Mouse (Mus musculus): ENCODE measurements around the gene Cldn13. TPM values are rescaled to one million over a fixed set of nuclear protein-coding genes. Genes with fewer than 3 reads are reported as not detected.

Gene Cldn13
- polyA plus RNA-seq, 1 experiment from 2014 or later: not detected

GRCm38 (mm10) chr5:134913753-134914152 is 1.6 kb downstream of the Cldn13 start:
- Histone ChIP-seq H3K4me3 (replicated peaks) (no peak overlapping the region), H3K9ac (replicated peaks) (no peak overlapping the region), H3K4me1 (no peaks in the 10 kb centered on the region), H3K9me3 (replicated peaks) (no peaks in the 10 kb centered on the region), H3K4me2 (no peak overlapping the region), H3K36me3 (no peaks in the 10 kb centered on the region), H3K27ac (replicated peaks) (no peak overlapping the region), H3K27me3 (replicated peaks) (no peaks in the 10 kb centered on the region)
- ATAC-seq (ENCODE audit: low FRiP score): no peak
- 85% methylated on average over 4 of the region's 4 CpGs for WGBS

- no peak for ATAC-seq (ENCODE audit: low FRiP score)
- Histone ChIP-seq H3K9ac (replicated peaks) (no peak overlapping the region), H3K27ac (replicated peaks) (no peak overlapping the region), H3K9me3 (replicated peaks) (no peaks in the 10 kb centered on the region), H3K4me1 (no peaks in the 10 kb centered on the region), H3K4me2 (no peak overlapping the region), H3K4me3 (replicated peaks) (no peak overlapping the region), H3K27me3 (replicated peaks) (no peaks in the 10 kb centered on the region), H3K36me3 (no peaks in the 10 kb centered on the region)
- WGBS: 76% methylated on average over 3 of the region's 3 CpGs
Observed at GRCm38 (mm10) chr5:134913352-134913751, 2.0 kb downstream of the Cldn13 start.

GRCm38 (mm10) chr5:134911901-134912300 is 3.4 kb downstream of the Cldn13 start:
- Histone ChIP-seq H3K4me2 (no peak overlapping the region), H3K9me3 (replicated peaks) (no peaks in the 10 kb centered on the region), H3K27me3 (replicated peaks) (no peaks in the 10 kb centered on the region), H3K27ac (replicated peaks) (no peak overlapping the region), H3K4me1 (0 out of 2 replicates have a peak, but pooled peaks cover 2% of the 10 kb centered on the region), H3K36me3 (no peaks in the 10 kb centered on the region), H3K4me3 (replicated peaks) (no peak overlapping the region), H3K9ac (replicated peaks) (no peak overlapping the region)
- no peak for ATAC-seq (ENCODE audit: low FRiP score)
- 89% methylated on average over 2 of the region's 2 CpGs for WGBS

GRCm38 (mm10) chr5:134907135-134907534 is 8.2 kb downstream of the Cldn13 start:
- H3K27me3 ChIP-seq (replicated peaks): no peaks in the 10 kb centered on the region
- H3K9me3 ChIP-seq (replicated peaks): no peaks in the 10 kb centered on the region
- no peak overlapping the region for H3K4me2 ChIP-seq
- H3K27ac ChIP-seq (replicated peaks): no peak overlapping the region
- WGBS: 0% methylated on average over 13 of the region's 13 CpGs
- H3K4me3 ChIP-seq (replicated peaks): no peak overlapping the region
- peak; percentile 65; the same call in 1 of the 2 replicates for ATAC-seq (ENCODE audit: low FRiP score)
- no peaks in the 10 kb centered on the region for H3K36me3 ChIP-seq
- H3K9ac ChIP-seq (replicated peaks): no peak overlapping the region
- 0 out of 2 replicates have a peak, but pooled peaks cover 4% of the 10 kb centered on the region for H3K4me1 ChIP-seq

GRCm38 (mm10) chr5:134906633-134907032 is 8.7 kb downstream of the Cldn13 start, which contains the start of gene Tmem270:
Gene Tmem270 (minus strand): TSS chr5:134906733.
- Histone ChIP-seq H3K9me3 (replicated peaks) (no peaks in the 10 kb centered on the region), H3K4me2 (no peak within 1 kb of the TSS), H3K4me1 (0 out of 2 replicates have a peak, but pooled peaks cover 4% of the 10 kb centered on the region), H3K9ac (replicated peaks) (no peak within 1 kb of the TSS), H3K4me3 (replicated peaks) (no peak within 1 kb of the TSS), H3K27ac (replicated peaks) (no peak within 1 kb of the TSS), H3K27me3 (replicated peaks) (no peaks in the 10 kb centered on the region), H3K36me3 (no peaks in the 10 kb centered on the region)
- no peak for ATAC-seq (ENCODE audit: low FRiP score)
- 81% methylated on average over 6 of the region's 6 CpGs for WGBS

GRCm38 (mm10) chr5:134901644-134902027 is 13.7 kb downstream of the Cldn13 start:
- H3K27ac ChIP-seq (replicated peaks): no peak overlapping the region
- no peak overlapping the region for H3K4me2 ChIP-seq
- H3K4me1 ChIP-seq: peaks cover 4% of the 10 kb centered on the region
- H3K27me3 ChIP-seq (replicated peaks): no peaks in the 10 kb centered on the region
- H3K36me3 ChIP-seq: no peaks in the 10 kb centered on the region
- no peak overlapping the region for H3K9ac ChIP-seq (replicated peaks)
- H3K9me3 ChIP-seq (replicated peaks): no peaks in the 10 kb centered on the region
- H3K4me3 ChIP-seq (replicated peaks): no peak overlapping the region
- 71% methylated on average over 8 of the region's 8 CpGs for WGBS
- no peak for ATAC-seq (ENCODE audit: low FRiP score)

- WGBS: 41% methylated on average over 12 of the region's 12 CpGs
- no peak overlapping the region for H3K4me2 ChIP-seq
- H3K27ac ChIP-seq (replicated peaks): no peak overlapping the region
- H3K4me3 ChIP-seq (replicated peaks): no peak overlapping the region
- peaks cover 4% of the 10 kb centered on the region for H3K4me1 ChIP-seq
- H3K27me3 ChIP-seq (replicated peaks): no peaks in the 10 kb centered on the region
- ATAC-seq (ENCODE audit: low FRiP score): no peak
- no peaks in the 10 kb centered on the region for H3K9me3 ChIP-seq (replicated peaks)
- no peaks in the 10 kb centered on the region for H3K36me3 ChIP-seq
- no peak overlapping the region for H3K9ac ChIP-seq (replicated peaks)
Observed at GRCm38 (mm10) chr5:134901012-134901643, 14.2 kb downstream of the Cldn13 start.

- no peak overlapping the region for H3K4me2 ChIP-seq
- peaks cover 6% of the 10 kb centered on the region for H3K4me1 ChIP-seq
- no peak overlapping the region for H3K27ac ChIP-seq (replicated peaks)
- H3K27me3 ChIP-seq (replicated peaks): no peaks in the 10 kb centered on the region
- no peaks in the 10 kb centered on the region for H3K9me3 ChIP-seq (replicated peaks)
- H3K4me3 ChIP-seq (replicated peaks): no peak overlapping the region
- no peak overlapping the region for H3K9ac ChIP-seq (replicated peaks)
- H3K36me3 ChIP-seq: no peaks in the 10 kb centered on the region
- no peak for ATAC-seq (ENCODE audit: low FRiP score)
- 64% methylated on average over 17 of the region's 17 CpGs for WGBS
Observed at GRCm38 (mm10) chr5:134897596-134897995, 17.7 kb downstream of the Cldn13 start.

- no peak overlapping the region for H3K27ac ChIP-seq (replicated peaks)
- no peaks in the 10 kb centered on the region for H3K27me3 ChIP-seq (replicated peaks)
- WGBS: 78% methylated on average over 8 of the region's 8 CpGs
- no peak overlapping the region for H3K4me2 ChIP-seq
- peaks cover 6% of the 10 kb centered on the region for H3K4me1 ChIP-seq
- no peak overlapping the region for H3K4me3 ChIP-seq (replicated peaks)
- no peaks in the 10 kb centered on the region for H3K9me3 ChIP-seq (replicated peaks)
- ATAC-seq (ENCODE audit: low FRiP score): no peak
- no peaks in the 10 kb centered on the region for H3K36me3 ChIP-seq
- H3K9ac ChIP-seq (replicated peaks): no peak overlapping the region
Observed at GRCm38 (mm10) chr5:134896965-134897364, 18.4 kb downstream of the Cldn13 start.

GRCm38 (mm10) chr5:134895291-134895690 is 20.0 kb downstream of the Cldn13 start:
- no peak overlapping the region for H3K9ac ChIP-seq (replicated peaks)
- no peaks in the 10 kb centered on the region for H3K9me3 ChIP-seq (replicated peaks)
- no peak overlapping the region for H3K4me2 ChIP-seq
- no peaks in the 10 kb centered on the region for H3K27me3 ChIP-seq (replicated peaks)
- H3K36me3 ChIP-seq: no peaks in the 10 kb centered on the region
- WGBS: 66% methylated on average over 8 of the region's 8 CpGs
- H3K27ac ChIP-seq (replicated peaks): no peak overlapping the region
- no peak overlapping the region for H3K4me3 ChIP-seq (replicated peaks)
- 0 out of 2 replicates have a peak, but pooled peaks cover 2% of the 10 kb centered on the region for H3K4me1 ChIP-seq
- no peak for ATAC-seq (ENCODE audit: low FRiP score)

- Histone ChIP-seq H3K36me3 (no peaks in the 10 kb centered on the region), H3K9me3 (replicated peaks) (no peaks in the 10 kb centered on the region), H3K9ac (replicated peaks) (no peak overlapping the region), H3K27ac (replicated peaks) (no peak overlapping the region), H3K4me2 (no peak overlapping the region), H3K4me3 (replicated peaks) (no peak overlapping the region), H3K27me3 (replicated peaks) (no peaks in the 10 kb centered on the region), H3K4me1 (0 out of 2 replicates have a peak, but pooled peaks cover 2% of the 10 kb centered on the region)
- ATAC-seq (ENCODE audit: low FRiP score): no peak
- WGBS: 83% methylated on average over 5 of the region's 5 CpGs
Observed at GRCm38 (mm10) chr5:134892717-134893116, 22.6 kb downstream of the Cldn13 start.

GRCm38 (mm10) chr5:134891552-134891951 is 23.8 kb downstream of the Cldn13 start:
- Histone ChIP-seq H3K36me3 (no peaks in the 10 kb centered on the region), H3K4me3 (replicated peaks) (no peak overlapping the region), H3K9me3 (replicated peaks) (no peaks in the 10 kb centered on the region), H3K4me2 (no peak overlapping the region), H3K27ac (replicated peaks) (no peak overlapping the region), H3K9ac (replicated peaks) (no peak overlapping the region), H3K27me3 (replicated peaks) (no peaks in the 10 kb centered on the region), H3K4me1 (0 out of 2 replicates have a peak, but pooled peaks cover 2% of the 10 kb centered on the region)
- ATAC-seq (ENCODE audit: low FRiP score): no peak
- WGBS: 69% methylated on average over 8 of the region's 8 CpGs
